Mouse (Mus musculus) heart, adult 2 months (tissue): Measurements from ENCODE around the gene Agap1.

Source experiments
- CTCF ChIP-seq: fragments of 200-600 bp; IDR thresholded peaks from 2 replicates; pipeline ENCODE4 v1.8.1; 2022; ENCODE audit warnings: antibody characterized with exemption, mild to moderate bottlenecking, moderate library complexity
- EP300 ChIP-seq: fragments of 200-500 bp; IDR thresholded peaks from 2 replicates; pipeline ENCODE4 v1.6.1; 2011; ENCODE audit warnings: low read depth, low read length, control low read depth; ENCODE audit not compliant: insufficient read depth
- POLR2A ChIP-seq: fragments of 200-500 bp; IDR thresholded peaks from 2 replicates; pipeline ENCODE4 v1.6.1; 2011; ENCODE audit warnings: mild to moderate bottlenecking, low read depth, low read length, control low read depth; ENCODE audit not compliant: insufficient read depth

DNA sequence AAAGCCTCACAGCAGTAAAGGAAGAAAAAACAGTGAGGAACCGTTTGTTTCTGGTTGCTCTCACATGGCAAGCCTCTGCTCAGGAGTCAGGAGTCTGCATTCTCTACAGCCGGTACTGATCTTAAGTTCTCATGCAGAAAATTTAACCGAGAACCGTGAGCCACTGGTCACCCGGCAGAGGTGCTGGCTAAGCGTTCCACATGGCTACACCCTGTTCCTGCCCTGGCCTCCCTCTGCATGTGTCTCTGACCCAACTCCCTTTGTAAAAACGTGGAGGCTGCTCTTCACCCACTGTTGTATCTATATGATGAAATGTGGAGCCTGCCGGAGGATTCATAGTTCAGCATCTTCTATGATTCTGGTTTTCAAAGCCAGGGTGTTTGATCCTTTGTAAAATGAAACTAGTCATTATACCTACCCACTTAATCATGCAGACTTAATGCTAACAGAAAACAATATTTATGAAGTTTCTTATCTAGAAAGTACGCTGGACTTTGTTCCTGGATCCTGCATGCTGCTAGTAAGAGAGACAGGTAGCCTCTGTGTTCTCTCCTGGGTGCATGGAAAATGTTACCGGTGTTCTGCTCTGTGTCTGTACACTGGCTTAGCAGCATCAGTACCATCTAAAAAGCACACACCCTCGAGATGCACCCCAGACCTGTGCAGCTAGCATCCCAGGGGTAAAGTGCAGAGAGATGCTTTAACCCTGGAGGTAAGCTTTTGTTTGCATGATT lies 396.2 kb downstream of the Agap1 start:
- TF ChIP-seq CTCF: no peak
- TF ChIP-seq POLR2A: no peak
- TF ChIP-seq EP300: no peak
